Mouse (Mus musculus) C2C12 (cell line): ENCODE results near the gene Slc4a5.

Source experiments
- CEBPB ChIP-seq: IDR thresholded peaks from one replicate; pipeline ENCODE4 v1.6.1; 2011; ENCODE audit warnings: low read depth, mild to moderate bottlenecking, control low read depth, moderate library complexity
- CTCF ChIP-seq: IDR thresholded peaks from one replicate; pipeline ENCODE4 v1.5.1; 2011; ENCODE audit not compliant: control insufficient read depth, insufficient read depth, insufficient read length
- MAX ChIP-seq: IDR thresholded peaks from one replicate; pipeline ENCODE4 v1.6.1; 2011; ENCODE audit warnings: mild to moderate bottlenecking, control low read depth
- MYOG ChIP-seq: IDR thresholded peaks from one replicate; pipeline ENCODE4 v1.6.1; 2011; ENCODE audit not compliant: control insufficient read depth, insufficient read length; ENCODE audit errors: extremely low read depth
- USF1 ChIP-seq: IDR thresholded peaks from one replicate; pipeline ENCODE4 v1.6.1; 2011; ENCODE audit warnings: low read depth, mild to moderate bottlenecking, control low read depth, moderate library complexity

GRCm38 (mm10) chr6:83341387-83341786, 121.8 kb downstream of the Slc4a5 start:
- TF ChIP-seq CTCF, result no peak
- TF ChIP-seq CEBPB, result no peak
- TF ChIP-seq MAX, result no peak
- TF ChIP-seq MYOG, result no peak
- TF ChIP-seq USF1, result no peak
